Mouse (Mus musculus) bone marrow macrophage, adult 2 months (primary cell): ENCODE data around the gene Anln.

Source experiments
- CTCF ChIP-seq: IDR thresholded peaks from 2 replicates; pipeline ENCODE4 v1.5.1; 2012; ENCODE audit warnings: low read depth, mild to moderate bottlenecking, low read length, moderate library complexity
- POLR2A ChIP-seq: IDR thresholded peaks from 2 replicates; pipeline ENCODE4 v1.6.1; 2012; ENCODE audit warnings: mild to moderate bottlenecking, low read depth, low read length, borderline replicate concordance

- TF ChIP-seq CTCF (no peak), POLR2A (no peak)
Observed at GRCm38 (mm10) chr9:22428666-22429410, 39.9 kb upstream of the Anln start.
